Mouse (Mus musculus): ENCODE measurements around the gene Blvrb. TPM values are rescaled to one million over a fixed set of nuclear protein-coding genes. Genes with fewer than 3 reads are reported as not detected.

Blvrb gene
- polyA plus RNA-seq, 1 experiment from 2014 or later = 17.3 TPM

- DNase-seq (no peak), ATAC-seq (ENCODE audit: low FRiP score, low TSS enrichment) (no peak)
- Histone ChIP-seq H3K9me3 (ENCODE audit: control insufficient read depth, low read length) (no peaks in the 10 kb centered on the region), H3K4me2 (ENCODE audit: low read length) (no peak overlapping the region), H3K27ac (replicated peaks; ENCODE audit: low read depth, low read length) (no peak overlapping the region), H3K9ac (replicated peaks; ENCODE audit: low read length) (no peak overlapping the region), H3K36me3 (ENCODE audit: control insufficient read depth, insufficient read depth, low read length) (no peaks in the 10 kb centered on the region), H3K4me3 (replicated peaks; ENCODE audit: low read depth, low read length) (no peak overlapping the region), H3K27me3 (ENCODE audit: control insufficient read depth, insufficient read depth, low read length) (no peaks in the 10 kb centered on the region), H3K4me1 (ENCODE audit: control insufficient read depth, insufficient read depth, low read length) (peaks cover 6% of the 10 kb centered on the region; the same call in 1 of the 2 replicates)
- 89% methylated on average over 4 of the region's 4 CpGs for WGBS
Measured at GRCm38 (mm10) chr7:27483860-27484259, 36.1 kb downstream of the Blvrb start.

GRCm38 (mm10) chr7:27486102-27486769 is 38.5 kb downstream of the Blvrb start:
- WGBS = 7% methylated on average over 13 of the region's 13 CpGs

GRCm38 (mm10) chr7:27486770-27487697 is 39.3 kb downstream of the Blvrb start, which contains the start of gene Sertad1:
Gene Sertad1, plus strand, starts transcription at chr7:27486910.
- peak; percentile 99 for DNase-seq
- under 1% methylated on average over 80 of the region's 80 CpGs for WGBS
- no peaks in the 10 kb centered on the region for H3K9me3 ChIP-seq (ENCODE audit: control insufficient read depth, low read length)
- H3K4me2 ChIP-seq (ENCODE audit: low read length) = peak within 1 kb of the TSS; percentile 54
- ATAC-seq (ENCODE audit: low FRiP score, low TSS enrichment) = peak; percentile 96
- peak within 1 kb of the TSS; percentile 67 for H3K9ac ChIP-seq (replicated peaks; ENCODE audit: low read length)
- no peaks in the 10 kb centered on the region; the same call in 1 of the 2 replicates for H3K27me3 ChIP-seq (ENCODE audit: control insufficient read depth, insufficient read depth, low read length)
- no peaks in the 10 kb centered on the region for H3K36me3 ChIP-seq (ENCODE audit: control insufficient read depth, insufficient read depth, low read length)
- peak within 1 kb of the TSS; percentile 61 for H3K4me3 ChIP-seq (replicated peaks; ENCODE audit: low read depth, low read length)
- H3K27ac ChIP-seq (replicated peaks; ENCODE audit: low read depth, low read length) = peak within 1 kb of the TSS; percentile 89
- 0 out of 2 replicates have a peak, but pooled peaks cover 5% of the 10 kb centered on the region for H3K4me1 ChIP-seq (ENCODE audit: control insufficient read depth, insufficient read depth, low read length)

More at GRCm38 (mm10) chr7:27486102-27486769, 38.5 kb downstream of the Blvrb start:
- H3K4me1 ChIP-seq (ENCODE audit: control insufficient read depth, insufficient read depth, low read length) = peaks cover 9% of the 10 kb centered on the region; the same call in 1 of the 2 replicates
- peak overlapping the region; percentile 61 for H3K4me3 ChIP-seq (replicated peaks; ENCODE audit: low read depth, low read length)
- no peak overlapping the region for H3K9ac ChIP-seq (replicated peaks; ENCODE audit: low read length)
- no peak for DNase-seq
- peak; percentile 7; the same call in 1 of the 2 replicates for ATAC-seq (ENCODE audit: low FRiP score, low TSS enrichment)
- H3K27ac ChIP-seq (replicated peaks; ENCODE audit: low read depth, low read length) = peak overlapping the region; percentile 89; the same call in 1 of the 2 replicates
- H3K4me2 ChIP-seq (ENCODE audit: low read length) = peak overlapping the region; percentile 54
- H3K36me3 ChIP-seq (ENCODE audit: control insufficient read depth, insufficient read depth, low read length) = no peaks in the 10 kb centered on the region
- H3K27me3 ChIP-seq (ENCODE audit: control insufficient read depth, insufficient read depth, low read length) = no peaks in the 10 kb centered on the region; the same call in 1 of the 2 replicates
- no peaks in the 10 kb centered on the region for H3K9me3 ChIP-seq (ENCODE audit: control insufficient read depth, low read length)

DNA sequence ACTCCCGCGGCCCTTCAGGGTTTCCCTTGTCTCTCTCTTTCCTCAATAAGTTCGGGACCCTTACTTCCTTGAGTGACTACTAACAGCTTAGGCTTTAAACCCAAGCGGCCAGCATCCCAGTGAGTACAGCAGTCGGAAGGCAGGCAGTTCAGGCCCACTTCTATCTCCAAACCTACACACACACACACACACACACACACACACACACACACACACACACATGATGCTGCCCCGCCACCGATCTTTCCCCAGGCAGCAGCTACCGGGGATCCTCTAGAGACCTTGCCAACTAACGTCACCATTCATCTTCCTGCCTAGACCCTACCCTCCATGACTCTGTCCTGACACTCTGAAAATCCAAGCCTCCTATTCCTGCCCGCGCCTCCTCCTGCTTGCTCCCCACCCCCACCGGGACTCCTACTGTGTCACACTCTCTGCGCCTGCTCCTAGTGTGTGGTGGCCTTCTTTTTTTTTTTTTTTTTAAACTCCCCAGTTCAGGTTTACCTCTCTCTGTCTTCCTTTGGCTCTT is 40.0 kb downstream of the Blvrb start:
- Histone ChIP-seq H3K4me2 (ENCODE audit: low read length) (peak overlapping the region; percentile 54), H3K27ac (replicated peaks; ENCODE audit: low read depth, low read length) (peak overlapping the region; percentile 89; the same call in 1 of the 2 replicates), H3K36me3 (ENCODE audit: control insufficient read depth, insufficient read depth, low read length) (no peaks in the 10 kb centered on the region), H3K9ac (replicated peaks; ENCODE audit: low read length) (peak overlapping the region; percentile 67; the same call in 1 of the 2 replicates), H3K4me1 (ENCODE audit: control insufficient read depth, insufficient read depth, low read length) (0 out of 2 replicates have a peak, but pooled peaks cover 5% of the 10 kb centered on the region), H3K27me3 (ENCODE audit: control insufficient read depth, insufficient read depth, low read length) (no peaks in the 10 kb centered on the region; the same call in 1 of the 2 replicates), H3K9me3 (ENCODE audit: control insufficient read depth, low read length) (no peaks in the 10 kb centered on the region), H3K4me3 (replicated peaks; ENCODE audit: low read depth, low read length) (peak overlapping the region; percentile 61)
- ATAC-seq (ENCODE audit: low FRiP score, low TSS enrichment) (no peak), DNase-seq (peak; percentile 13)
- 3% methylated on average over 13 of the region's 13 CpGs for WGBS

GRCm38 (mm10) chr7:27489270-27489869 is 41.6 kb downstream of the Blvrb start:
- no peak overlapping the region for H3K4me2 ChIP-seq (ENCODE audit: low read length)
- WGBS = 91% methylated on average over 25 of the region's 25 CpGs
- H3K4me3 ChIP-seq (replicated peaks; ENCODE audit: low read depth, low read length) = no peak overlapping the region
- 0 out of 2 replicates have a peak, but pooled peaks cover 5% of the 10 kb centered on the region for H3K4me1 ChIP-seq (ENCODE audit: control insufficient read depth, insufficient read depth, low read length)
- no peak overlapping the region for H3K9ac ChIP-seq (replicated peaks; ENCODE audit: low read length)
- H3K27me3 ChIP-seq (ENCODE audit: control insufficient read depth, insufficient read depth, low read length) = no peaks in the 10 kb centered on the region; the same call in 1 of the 2 replicates
- no peaks in the 10 kb centered on the region for H3K9me3 ChIP-seq (ENCODE audit: control insufficient read depth, low read length)
- H3K27ac ChIP-seq (replicated peaks; ENCODE audit: low read depth, low read length) = no peak overlapping the region
- H3K36me3 ChIP-seq (ENCODE audit: control insufficient read depth, insufficient read depth, low read length) = no peaks in the 10 kb centered on the region
- DNase-seq = no peak
- ATAC-seq (ENCODE audit: low FRiP score, low TSS enrichment) = no peak

GRCm38 (mm10) chr7:27490227-27490542 is 42.4 kb downstream of the Blvrb start:
- no peak for ATAC-seq (ENCODE audit: low FRiP score, low TSS enrichment)
- H3K4me1 ChIP-seq (ENCODE audit: control insufficient read depth, insufficient read depth, low read length) = 0 out of 2 replicates have a peak, but pooled peaks cover 5% of the 10 kb centered on the region
- no peaks in the 10 kb centered on the region for H3K36me3 ChIP-seq (ENCODE audit: control insufficient read depth, insufficient read depth, low read length)
- no peak for DNase-seq
- H3K27me3 ChIP-seq (ENCODE audit: control insufficient read depth, insufficient read depth, low read length) = no peaks in the 10 kb centered on the region; the same call in 1 of the 2 replicates
- peak overlapping the region; percentile 43; the same call in 1 of the 2 replicates for H3K9ac ChIP-seq (replicated peaks; ENCODE audit: low read length)
- peak overlapping the region; percentile 20 for H3K4me3 ChIP-seq (replicated peaks; ENCODE audit: low read depth, low read length)
- no peaks in the 10 kb centered on the region for H3K9me3 ChIP-seq (ENCODE audit: control insufficient read depth, low read length)
- 0 out of 2 replicates have a peak overlapping the region, but pooled peaks have one; percentile 26 for H3K27ac ChIP-seq (replicated peaks; ENCODE audit: low read depth, low read length)
- H3K4me2 ChIP-seq (ENCODE audit: low read length) = peak overlapping the region; percentile 51
- 43% methylated on average over 4 of the region's 4 CpGs for WGBS

GRCm38 (mm10) chr7:27490543-27491329 is 43.0 kb downstream of the Blvrb start:
- Histone ChIP-seq H3K36me3 (ENCODE audit: control insufficient read depth, insufficient read depth, low read length) (no peaks in the 10 kb centered on the region), H3K4me1 (ENCODE audit: control insufficient read depth, insufficient read depth, low read length) (0 out of 2 replicates have a peak, but pooled peaks cover 5% of the 10 kb centered on the region), H3K9me3 (ENCODE audit: control insufficient read depth, low read length) (no peaks in the 10 kb centered on the region), H3K27me3 (ENCODE audit: control insufficient read depth, insufficient read depth, low read length) (no peaks in the 10 kb centered on the region; the same call in 1 of the 2 replicates), H3K27ac (replicated peaks; ENCODE audit: low read depth, low read length) (0 out of 2 replicates have a peak overlapping the region, but pooled peaks have one; percentile 26), H3K9ac (replicated peaks; ENCODE audit: low read length) (peak overlapping the region; percentile 43; the same call in 1 of the 2 replicates), H3K4me2 (ENCODE audit: low read length) (peak overlapping the region; percentile 51), H3K4me3 (replicated peaks; ENCODE audit: low read depth, low read length) (peak overlapping the region; percentile 20)
- ATAC-seq (ENCODE audit: low FRiP score, low TSS enrichment) (no peak), DNase-seq (peak; percentile 73)
- under 1% methylated on average over 33 of the region's 33 CpGs for WGBS
